Mouse (Mus musculus) kidney, postnatal 14 days (tissue): ENCODE data around the gene Olfr1564.
"Not testable (repeated sequence)": the region's sequence is repeated elsewhere in the genome, so short reads cannot be mapped to it uniquely, and the experiment has no call there.

ENCODE experiments used
- DNase-seq: peaks from one replicate; pipeline ENCODE4 v3.0.0; 2022; ENCODE audit warnings: mixed read lengths

Gene Olfr1564

DNA sequence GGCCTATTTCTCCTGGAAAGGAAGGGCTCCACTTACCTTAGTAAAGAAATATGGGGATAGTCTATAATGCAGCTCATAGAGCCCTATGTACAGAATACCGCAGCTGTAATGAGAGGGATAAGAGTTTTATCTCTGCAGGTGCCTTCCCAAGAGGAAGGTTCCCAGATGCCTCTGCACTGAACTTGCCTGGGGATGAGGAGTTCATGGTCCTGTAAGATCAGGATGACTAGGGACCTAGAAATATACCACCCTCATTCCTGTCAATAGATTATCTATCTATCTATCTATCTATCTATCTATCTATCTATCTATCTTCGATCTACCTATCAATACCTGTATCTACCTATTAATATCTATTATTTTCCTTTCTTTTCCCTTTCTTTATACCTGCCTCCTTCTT is at the start of gene Olfr1564:
TSS of gene Olfr1564 (minus strand) at position 101 of the 400 bp plus-strand sequence.
- DNase-seq: no peak

DNA sequence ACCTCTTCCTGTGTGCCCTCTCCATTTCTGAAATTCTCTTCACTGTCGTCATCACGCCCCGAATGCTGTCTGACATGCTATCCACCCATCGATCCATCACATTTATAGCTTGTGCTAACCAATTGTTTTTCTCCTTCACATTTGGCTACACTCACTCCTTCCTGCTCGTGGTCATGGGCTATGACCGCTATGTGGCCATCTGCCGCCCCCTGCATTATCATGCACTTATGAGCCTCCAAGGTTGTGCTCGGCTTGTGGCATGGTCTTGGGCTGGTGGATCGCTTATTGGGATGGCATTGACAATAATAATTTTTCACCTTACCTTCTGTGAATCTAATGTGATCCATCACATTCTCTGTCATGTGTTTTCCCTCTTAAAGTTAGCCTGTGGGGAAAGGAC is 47.4 kb upstream of the Olfr1564 start:
- no peak for DNase-seq

DNA sequence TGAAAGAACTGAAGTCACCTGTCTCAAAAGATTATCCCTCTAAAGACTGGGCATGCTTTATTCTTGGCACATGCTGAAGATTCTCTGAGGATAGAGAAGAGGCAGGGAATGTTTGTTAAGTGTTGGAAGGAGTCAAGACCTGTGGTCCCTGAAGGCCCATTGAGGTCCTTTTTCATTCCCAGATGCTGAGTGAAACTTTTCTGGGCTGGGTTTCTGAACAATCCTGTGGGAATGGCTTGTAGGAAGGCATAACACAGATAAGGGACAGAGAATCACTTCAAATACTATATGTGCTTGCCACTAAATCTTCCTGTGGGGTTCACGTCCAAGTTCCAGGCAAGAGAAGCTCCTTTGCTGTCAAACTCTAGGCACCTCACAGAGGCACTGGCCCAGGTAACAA is 42.9 kb upstream of the Olfr1564 start, which contains the start of gene Olfr63:
TSS of gene Olfr63 (plus strand) at position 301 of the 400 bp plus-strand sequence.
- no peak for DNase-seq

DNA sequence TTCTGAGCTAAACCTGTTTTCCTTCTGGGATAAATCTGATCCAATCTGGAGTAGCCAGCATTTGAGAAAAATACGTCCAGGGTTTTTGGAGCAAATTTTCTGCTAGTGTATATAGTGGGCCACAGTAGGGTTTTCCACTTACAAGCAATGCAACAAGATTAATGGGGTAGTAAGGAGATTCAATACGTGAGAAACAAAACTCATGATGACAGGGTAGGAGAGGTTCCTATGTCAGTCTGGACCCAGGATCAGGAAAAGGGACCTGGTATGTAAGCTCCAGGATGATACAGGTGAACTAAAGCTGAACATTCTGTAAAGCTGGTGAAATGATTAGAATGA is 33.8 kb upstream of the Olfr1564 start:
- DNase-seq: not testable (repeated sequence)

DNA sequence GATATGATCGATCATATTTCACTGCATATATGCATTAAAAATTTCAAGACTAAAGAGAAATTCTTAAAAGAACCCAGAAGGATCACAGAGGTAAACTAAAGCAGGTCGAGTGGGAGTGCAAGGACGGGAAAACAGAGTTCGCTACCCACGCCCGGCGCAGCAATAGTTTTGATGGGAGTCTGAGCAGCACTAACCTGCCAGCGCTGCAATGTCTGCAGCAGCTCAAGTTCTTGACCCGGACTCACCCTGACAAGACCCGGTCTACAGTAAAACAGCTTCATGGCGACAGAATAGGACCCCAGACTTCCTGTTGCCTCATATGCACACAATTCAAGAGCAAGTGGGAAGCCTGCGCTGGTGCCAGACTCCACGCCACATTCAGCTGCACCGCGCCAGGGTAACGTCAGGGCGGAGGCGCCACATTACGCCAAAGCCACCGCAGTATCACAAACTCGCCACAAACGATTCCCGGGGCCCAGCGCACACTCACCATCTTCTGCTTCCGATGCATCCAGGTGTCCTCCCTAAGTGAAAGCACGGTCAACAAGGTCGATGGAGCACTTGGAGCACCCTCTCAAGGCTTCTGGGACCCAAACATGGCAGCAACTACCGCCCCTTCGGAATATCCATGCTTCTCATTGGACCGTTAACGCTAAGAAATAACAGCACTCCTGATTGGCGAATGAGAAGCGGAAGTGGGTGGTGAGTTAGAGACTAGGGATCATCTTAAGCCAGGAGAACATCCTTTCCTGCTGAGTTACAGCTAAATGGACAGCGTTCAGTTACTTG is 33.2 kb upstream of the Olfr1564 start, which contains the start of gene Zfp955a:
TSS of gene Zfp955a (minus strand) at position 616 of the 789 bp plus-strand sequence.
- not testable (repeated sequence) for DNase-seq

DNA sequence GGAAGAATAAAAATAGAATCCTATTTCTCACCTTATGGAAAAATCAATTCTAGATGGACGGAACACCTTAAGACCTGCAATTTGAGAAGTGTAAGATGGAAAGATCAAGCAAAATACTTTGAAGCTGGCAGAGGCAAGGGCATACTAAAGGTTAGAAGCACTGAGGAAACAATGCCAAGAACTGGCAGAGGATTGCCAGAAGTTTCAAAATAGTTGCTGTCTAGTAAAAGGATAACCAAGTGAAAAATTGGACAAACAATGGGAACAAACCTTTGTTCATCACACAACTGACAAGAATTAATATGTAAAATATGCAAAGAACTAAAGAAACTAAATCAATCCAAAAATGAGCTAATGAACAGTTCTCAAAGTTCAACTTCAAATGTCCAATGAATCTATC is 15.2 kb upstream of the Olfr1564 start:
- not testable (repeated sequence) for DNase-seq

DNA sequence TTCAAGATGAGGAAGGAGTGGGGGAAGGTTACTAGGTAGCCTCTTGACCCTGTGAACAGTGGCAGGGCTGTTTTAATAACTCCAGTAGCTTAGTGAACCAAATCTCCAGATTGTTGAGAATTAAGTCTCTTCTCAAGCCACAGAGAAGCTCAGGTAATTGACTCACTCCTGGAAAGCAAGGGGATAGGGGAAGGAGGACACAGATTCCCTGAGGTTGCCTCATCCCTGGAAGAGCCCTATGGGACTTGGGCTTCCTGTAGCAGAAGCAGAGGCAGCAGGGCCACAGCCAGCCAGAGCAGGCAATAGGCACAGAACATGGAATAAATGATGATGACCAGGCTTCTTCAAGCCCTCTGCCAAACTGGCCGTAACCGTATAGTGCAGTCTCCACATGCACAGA is 30.5 kb downstream of the Olfr1564 start, which contains the start of gene Olfr239:
TSS of gene Olfr239 (plus strand) at position 301 of the 400 bp plus-strand sequence.
- not testable (repeated sequence) for DNase-seq

DNA sequence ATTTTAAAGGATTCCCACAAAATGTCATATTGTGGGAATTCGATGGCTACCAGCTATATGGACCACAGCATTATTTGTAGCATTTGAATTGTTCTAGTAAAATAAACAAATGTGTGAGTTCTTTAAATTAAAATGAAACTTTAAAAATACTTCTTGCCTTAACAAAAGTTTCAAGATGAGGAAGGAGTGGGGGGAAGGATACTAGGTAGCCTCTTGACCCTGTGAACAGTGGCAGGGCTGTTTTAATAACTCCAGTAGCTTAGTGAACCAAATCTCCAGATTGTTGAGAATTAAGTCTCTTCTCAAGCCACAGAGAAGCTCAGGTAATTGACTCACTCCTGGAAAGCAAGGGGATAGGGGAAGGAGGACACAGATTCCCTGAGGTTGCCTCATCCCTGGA is 53.3 kb downstream of the Olfr1564 start, which contains the start of gene Olfr55:
TSS of gene Olfr55 (plus strand) at position 301 of the 400 bp plus-strand sequence.
- DNase-seq: not testable (repeated sequence)
